Mouse (Mus musculus) layer of hippocampus, adult 11-12 months (tissue): ENCODE measurements at regions not wholly inside any gene's neighbourhood (a gene's known extent, or its start where the extent isn't known, plus 50 kb on each side); places are given as distances from the start of the nearest gene placed in this dataset.

Experiments
- DNase-seq: peaks from one replicate; pipeline ENCODE4 v3.0.0; 2022; ENCODE audit warnings: low spot score

DNA sequence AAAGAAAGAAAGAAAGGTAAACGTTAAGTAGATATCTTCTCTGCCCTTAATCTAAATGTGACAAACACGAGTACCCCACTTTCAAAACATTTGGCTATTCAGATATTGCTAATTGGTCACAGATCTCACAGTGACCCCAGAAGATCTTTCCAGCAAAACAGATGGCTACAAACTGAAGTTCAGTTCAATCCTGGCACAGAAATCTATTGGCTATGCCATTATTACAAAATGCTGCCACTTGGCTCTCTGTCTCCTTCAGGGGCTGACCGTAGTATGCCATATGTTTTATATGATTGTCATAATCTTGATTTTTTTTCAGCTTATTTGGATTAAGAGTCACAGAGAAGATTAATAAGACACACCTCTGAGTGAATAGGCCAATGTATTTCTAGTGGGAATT is 873.2 kb downstream of the Slc22a22 start:
- no peak for DNase-seq

DNA sequence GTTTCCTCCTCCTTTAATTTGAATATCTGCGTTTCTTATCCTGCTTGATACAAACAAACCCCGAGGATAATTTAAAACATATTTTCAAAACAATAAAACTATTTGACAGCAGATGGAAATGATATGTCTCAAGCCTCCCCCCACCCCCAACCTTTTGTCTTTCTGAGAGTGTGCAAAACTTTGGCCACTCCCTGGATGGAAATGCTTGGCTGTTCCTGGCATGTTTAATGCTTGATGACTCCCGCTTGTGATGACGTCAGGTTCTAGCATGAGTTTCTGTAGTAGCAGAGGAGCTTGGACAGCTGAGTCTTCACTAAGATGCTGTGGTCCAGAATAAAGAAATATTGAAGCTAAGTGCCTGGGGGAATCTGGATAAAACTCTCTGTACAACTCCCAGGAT is 884.8 kb downstream of the Slc22a22 start:
- no peak for DNase-seq

DNA sequence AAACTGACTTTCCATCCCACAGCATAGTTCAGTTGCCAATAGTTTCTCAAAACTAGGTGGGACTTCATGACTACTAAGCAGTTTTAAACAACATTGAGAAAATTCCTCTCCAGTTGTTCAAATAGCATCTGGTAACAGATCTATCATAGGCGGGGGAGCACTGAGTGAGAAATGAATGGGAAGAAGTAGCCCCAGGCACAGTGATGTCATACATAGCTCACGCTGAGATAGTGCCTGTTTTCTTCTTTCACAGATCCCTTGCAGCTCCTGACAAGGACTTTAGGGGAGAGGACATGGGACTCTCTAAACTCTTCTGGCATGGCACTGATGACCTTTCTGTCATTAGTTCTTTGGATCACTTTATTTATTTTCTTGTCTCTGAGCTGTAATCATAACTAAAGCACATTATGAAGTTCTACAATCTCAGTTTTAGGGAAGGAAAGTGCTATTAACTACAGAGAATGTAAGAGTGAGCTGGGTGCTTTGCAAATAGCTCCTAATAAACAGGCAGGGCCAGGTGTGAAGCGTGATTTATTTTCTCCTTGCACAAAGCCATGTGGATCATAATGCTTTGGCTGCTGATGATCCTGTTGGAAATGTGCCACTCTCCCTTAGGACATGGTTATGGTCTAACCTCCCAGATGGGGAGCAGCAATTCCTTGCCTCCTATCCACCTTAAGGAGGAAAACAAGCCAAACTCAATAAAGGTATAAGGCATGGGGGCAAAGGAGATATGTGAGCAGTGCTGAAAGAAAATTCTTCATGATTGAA is 896.5 kb downstream of the Slc22a22 start:
- DNase-seq = no peak

DNA sequence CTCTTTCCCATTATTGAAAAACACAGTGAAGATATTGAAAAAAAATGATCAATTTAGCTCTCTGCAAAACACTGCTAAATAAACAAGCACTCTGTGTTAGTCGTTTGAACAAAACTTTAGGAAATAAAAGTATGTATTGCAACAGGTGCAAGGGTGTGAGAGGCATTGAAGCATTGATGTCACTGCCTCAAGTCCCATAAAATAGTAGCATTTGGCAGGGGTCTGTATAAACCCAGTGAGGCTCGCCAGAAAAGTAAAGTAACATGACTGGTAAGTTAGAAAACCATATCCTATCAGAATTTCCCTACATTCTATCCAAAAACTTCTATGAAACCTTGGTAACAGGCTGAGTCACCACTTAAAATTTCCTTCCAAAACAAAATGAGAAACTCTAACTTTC is 914.2 kb downstream of the Slc22a22 start:
- no peak for DNase-seq

DNA sequence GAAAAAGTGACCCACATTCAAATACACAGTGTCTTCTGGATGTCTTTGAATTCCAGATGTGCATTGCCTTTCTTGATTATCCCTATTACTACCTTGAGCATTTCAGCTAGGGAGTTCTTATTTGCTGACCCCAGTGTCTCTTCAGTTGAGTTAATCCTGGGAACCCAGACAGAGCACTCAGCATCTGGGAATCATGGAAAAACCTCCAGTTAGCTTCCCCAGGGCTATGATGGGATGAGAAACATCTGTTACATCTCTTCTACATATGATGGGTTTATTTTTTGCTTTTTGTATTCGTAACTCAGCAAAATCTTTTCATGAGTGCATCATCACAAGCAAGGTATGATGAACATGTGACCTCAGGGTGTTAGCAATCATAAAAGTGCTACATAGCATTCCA is 914.6 kb downstream of the Slc22a22 start:
- DNase-seq = no peak

DNA sequence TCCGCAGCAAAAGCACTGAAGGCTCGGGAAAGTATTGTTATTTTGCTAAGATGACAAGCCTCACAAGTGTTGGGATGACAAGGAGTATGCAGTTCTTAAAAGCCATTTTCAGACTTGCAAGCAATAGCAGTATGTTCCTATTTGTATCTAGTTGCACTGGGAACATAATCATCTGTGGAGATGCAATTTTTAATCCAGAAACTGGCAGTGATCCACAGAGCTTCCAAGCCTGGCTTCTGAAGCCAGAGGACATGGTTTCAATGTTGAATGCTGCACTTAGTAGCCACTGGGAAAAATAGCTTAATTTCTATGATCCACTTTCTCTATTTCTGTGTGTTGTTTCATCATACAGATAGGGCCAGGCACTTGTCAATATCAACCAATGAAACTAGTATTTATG is 915.3 kb downstream of the Slc22a22 start:
- DNase-seq = peak; percentile 3

DNA sequence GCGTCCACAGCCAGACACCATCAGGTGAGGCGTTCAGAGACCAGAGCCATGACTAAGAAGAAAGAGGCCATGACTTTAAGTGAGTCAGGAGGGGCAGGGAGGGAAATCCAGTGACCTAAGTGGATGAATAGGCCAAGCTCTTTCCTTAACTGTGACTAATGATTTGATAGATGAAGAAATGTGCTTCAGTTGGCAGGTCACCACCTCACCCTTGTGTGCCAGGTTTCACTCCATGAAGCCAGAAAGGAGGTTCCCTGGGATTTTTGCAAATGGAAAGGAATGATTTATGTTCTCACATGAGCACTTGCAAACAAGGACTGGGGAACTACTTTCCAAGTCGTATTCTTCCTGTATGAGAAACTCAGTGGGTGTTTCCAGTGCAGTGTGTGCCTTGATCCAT is 923.0 kb downstream of the Slc22a22 start:
- no peak for DNase-seq

DNA sequence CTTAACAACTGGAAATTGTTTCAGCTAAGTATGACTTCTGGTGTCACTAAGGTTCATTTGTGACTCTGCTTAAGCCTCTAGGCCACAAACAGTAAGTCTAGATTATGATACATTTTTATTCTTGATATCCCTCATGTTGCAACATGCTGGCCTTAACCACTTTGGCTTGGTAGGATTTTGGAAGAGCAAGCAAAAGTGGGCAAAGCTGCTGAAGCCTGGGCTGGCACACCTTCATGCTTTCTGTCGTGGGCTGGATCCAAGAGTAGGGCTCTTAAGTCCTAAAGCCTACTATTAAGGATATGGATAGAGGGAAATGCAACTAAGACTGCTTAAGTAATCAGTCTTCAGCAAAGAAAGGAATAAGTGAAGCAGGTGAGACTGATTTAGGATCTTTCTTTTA is 923.6 kb downstream of the Slc22a22 start:
- no peak for DNase-seq

DNA sequence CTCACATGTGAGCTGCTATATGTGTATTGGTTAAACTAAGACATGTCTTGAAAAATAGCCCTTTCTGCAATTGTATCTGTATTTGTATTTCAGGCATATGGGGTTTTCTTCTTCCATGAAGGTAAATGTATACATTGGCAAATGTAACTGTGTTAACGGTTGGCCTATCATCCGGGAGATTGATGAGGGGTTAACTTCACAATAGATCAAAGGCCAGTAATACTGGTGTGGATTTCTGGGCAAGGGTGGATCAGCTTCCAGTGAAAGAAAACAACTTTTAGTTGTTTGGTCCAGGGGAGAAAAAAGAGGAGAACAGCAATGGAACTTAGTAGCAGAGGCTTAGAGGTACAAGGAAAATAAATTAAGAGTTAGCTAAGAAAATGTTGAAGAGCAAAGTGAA is 945.9 kb downstream of the Slc22a22 start:
- DNase-seq = no peak

DNA sequence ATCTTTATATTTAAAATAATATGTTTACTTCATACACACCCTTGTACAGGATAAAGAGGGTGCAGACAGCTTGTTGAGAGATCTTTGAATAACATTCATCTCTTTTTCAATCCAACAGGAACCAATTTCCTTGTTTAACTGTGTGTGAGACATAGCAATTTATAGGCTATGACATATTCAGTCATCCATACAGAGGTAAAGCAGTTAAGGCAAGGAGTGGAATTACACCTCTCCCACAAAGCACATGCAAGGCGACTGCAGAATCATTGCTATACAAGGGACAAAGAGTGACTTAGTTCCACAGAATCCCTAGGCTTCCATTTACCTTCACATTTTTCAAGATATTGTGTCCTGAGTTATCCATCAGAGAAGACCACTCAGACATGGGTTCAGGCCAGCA is 959.0 kb downstream of the Slc22a22 start:
- no peak for DNase-seq

DNA sequence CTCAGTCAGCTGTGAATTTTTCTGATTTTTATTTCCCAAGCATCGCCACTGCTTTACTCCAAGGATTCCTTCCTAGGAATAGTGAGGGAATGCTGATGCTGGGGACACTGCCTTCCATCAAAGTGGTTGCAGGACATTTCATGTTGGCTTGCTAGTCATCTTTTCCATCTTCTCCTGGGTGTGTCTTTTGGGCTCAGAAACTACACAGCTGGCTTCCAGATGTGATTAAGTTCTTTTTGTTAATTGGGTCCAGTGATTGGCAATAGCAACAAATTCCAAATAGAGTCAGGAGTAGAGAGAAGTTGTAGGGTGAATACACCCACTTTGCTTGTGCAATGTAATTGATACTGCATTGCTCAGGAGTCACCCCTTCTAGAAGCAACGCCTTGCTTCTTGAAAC is 961.3 kb downstream of the Slc22a22 start:
- DNase-seq = no peak

DNA sequence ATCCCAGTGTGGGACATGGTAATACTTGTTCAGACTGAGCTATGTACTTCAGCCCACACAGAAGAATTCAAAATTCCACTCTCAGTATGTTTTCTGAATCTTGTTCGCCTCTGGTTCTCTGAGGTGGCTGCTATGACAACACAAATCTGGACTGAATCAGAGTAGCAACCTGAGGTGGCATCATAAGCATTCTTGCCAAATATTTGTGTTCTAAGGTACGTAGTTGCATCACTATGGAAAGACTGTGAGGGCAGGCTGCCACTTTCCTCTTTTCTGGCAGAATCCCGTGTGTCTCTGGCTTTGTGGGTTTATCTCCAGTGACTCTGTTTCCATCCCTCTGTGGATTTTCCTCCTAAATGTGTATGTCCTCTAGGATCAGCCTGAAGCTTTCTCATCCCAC is 978.7 kb downstream of the Slc22a22 start:
- DNase-seq = no peak

DNA sequence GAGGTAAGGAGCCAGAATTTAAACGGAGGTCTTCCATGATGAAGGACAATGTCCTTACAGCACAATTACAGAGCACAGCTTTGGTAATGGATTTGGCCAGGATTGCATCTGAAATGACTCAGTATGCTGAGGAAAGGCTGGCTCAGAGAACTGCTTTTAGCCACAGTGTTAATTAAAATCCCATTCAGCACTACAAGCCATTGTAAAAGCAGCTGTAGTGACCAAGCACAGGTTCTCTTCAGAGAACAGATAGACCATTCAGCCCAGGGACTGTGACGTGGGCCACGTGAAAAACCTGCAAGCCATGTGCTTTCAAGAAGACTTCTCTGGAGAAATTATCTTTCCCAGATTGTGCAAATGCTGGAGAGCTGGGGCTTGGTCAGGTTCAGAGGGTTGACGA is 979.7 kb downstream of the Slc22a22 start:
- no peak for DNase-seq

DNA sequence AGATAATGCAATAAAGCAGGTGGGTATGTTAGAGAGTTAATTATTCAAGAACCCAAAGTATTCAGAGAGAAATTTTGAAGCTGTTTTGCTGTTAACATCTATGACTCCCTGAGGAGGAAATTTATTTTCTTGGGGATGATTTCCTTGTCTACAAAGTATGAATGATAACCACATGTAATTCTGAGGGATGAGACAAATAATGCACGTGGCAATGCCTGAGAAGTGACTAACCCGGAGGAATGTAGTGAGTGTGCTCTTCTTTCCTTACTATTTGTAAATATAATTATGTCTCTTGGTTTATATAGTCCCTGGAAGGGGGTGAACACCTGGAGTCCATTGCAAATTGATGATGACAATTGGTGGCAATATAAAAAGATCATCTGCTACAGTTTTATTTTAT is 981.1 kb downstream of the Slc22a22 start:
- DNase-seq = no peak

DNA sequence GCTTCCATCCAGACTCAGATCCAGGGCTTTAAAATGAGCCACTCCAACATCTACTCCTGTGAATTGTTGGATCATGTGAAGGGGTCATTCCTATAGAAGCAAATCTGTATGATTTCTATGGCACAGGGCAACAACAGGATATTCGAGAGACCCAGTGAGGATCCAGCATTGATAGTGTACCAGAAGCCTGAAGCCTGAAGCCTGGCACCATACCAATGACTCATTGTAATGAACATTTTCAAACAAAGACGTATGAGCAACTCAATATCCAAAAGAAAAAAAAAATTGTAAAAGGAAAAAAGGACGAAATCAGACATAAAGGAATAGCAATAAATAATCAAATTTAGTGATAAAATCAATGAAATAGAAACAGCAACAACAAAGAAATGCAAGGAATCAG is 991.5 kb downstream of the Slc22a22 start:
- no peak for DNase-seq

DNA sequence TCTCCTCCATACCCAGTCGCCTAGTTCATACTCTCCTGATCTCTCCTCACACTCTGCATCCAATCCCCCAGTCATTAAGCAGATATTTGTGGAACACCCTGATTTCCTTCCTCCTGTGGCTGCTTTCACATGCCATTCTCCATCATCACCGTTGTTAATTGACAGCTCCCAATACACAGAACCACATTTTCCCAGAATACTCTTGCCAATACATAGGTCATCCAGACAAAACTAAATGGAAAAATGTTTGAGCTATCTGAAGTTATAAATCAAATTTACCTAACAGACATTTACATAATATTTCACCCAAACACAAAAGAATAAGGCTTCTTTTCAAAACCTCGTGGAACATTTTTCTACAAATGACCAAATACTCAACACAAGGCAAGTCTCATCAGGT is 992.7 kb downstream of the Slc22a22 start:
- no peak for DNase-seq

DNA sequence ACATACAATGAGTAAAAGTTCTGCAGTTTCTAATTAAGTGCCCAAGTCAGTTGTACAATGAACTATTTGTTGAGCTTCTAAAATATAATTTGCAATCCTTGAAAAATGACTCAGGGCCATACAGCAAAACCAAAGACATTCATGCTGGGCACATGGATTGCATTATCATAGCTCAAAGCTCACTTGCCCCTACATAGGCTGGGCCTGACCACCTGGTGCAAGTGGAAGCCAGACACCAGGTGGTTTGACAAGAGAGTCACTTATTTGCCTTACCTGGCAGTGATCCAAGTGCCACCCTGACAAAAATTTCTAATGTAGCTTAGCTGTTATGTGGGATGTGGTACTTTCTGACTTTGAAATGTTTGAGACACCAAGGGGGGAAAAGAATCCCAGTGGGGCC is 997.7 kb downstream of the Slc22a22 start:
- no peak for DNase-seq

DNA sequence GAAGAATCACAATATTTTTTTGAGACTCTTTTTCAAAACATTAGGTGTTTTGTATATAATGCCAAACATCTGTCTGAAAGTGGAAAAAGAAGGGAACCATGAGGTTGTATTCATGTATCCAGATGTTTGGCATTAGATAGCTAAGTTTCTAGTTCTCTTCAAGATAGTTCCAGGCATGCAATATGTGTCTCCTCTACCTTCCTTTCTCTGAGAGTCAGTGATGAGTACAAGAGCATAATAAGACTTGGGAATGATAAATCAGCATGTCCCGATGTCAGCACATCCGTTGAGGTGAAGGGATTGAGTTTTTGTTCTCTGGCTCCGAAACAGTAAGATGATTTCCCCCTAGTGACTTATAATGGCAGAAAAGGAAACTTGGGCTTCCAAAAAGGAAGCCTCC is 998.4 kb downstream of the Slc22a22 start:
- no peak for DNase-seq

DNA sequence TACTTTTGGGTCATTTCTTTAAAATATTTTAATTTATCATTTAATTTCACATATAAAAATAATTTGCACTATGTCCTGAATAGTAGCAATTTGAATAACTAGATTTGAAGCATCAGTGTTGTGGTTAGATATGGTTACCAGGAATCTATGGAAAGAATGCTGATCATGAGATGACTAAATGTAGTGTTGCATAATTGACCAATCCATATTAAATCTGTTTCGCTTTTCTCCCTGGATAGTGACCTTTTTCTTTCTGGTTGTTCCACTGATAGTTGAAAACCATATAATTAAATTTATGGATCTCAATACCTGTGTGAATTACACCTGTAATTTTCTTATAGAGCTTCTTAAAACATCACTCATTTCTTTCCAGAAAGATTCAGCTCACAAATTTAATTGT is 1003.7 kb downstream of the Slc22a22 start:
- no peak for DNase-seq

DNA sequence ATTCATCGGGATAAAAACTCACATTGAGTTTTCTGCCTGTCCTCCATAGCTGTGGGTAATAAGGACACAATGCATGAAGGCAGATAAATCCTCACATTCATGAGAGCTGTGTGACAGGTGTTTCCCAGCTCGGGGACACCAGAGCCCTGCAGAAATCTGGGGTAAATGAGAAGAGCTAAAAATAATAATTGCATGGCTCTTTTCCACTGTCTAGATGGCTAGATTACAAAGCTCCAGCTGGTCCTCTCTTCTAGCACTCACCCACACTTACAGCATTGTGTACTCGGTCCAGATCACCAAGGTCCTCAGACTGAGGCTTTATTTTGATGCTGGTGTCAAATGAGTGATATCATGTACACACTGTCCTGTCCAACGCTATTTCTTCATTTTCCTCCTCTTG is 1025.5 kb downstream of the Slc22a22 start:
- DNase-seq = peak; percentile 4

DNA sequence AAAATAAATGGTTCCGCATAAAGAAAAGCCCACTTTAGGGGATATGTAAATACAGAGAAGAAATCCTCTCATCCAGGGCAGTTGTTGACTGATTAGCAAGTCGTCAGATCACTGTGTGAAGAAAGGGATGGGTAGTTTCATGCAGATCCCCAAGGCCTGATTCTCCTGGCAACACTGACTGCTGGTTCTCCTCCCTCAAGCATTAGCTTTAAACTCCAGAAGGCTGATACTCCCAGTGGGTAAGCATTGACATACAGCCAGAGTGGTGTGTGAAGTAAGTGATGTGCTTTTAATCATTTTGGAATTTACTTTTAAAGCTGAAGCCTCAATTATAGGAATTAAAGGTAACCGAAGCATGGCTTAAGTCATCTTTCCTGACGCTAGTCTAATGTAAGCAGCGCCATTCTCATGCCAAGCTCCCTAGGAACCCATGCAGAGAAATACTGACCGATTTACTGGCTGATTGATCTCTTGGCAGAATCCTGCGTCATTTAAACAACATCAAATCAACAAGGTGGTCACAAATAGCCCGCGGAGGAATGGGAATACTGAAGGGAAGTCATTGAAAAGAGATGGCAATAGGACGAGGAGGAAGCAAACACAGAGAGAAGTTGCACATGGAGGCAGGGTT is 1029.3 kb downstream of the Slc22a22 start:
- no peak for DNase-seq

DNA sequence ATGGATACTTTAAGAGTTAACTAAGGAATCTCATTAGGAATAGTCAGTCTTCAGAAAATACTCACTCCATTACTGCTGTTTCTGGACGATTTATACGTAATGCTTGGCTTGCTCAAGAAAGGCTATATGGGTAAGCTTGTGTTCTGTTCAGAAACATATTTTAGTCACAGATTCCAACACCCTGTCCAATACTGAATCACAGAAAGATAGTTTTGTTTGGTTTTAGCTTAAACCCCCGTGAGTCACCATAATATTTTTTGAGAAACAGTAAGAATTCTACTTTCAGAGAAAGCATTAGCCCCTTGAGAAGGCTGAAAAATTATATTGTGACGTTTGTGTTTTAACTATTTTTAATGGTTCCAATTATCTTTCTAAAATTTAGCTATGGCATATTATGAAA is 1037.3 kb downstream of the Slc22a22 start:
- no peak for DNase-seq

DNA sequence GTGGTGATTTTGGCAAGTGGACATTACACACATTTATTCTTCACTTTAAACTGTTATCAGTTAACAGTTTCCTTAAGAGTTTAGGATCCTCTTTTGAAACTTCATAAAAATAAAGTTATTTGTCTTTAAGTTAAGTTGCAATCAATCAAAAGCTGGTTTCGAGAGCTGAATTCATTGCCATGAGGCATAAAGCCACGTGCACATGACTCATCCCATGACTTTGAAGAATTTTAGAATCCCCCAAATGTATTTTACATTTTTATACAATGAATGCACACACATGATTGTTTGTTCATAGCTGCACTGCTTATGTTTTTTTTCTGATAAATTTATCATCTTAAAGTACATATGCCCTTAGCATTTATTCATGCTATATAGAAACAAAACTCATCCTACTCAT is 1039.1 kb downstream of the Slc22a22 start:
- DNase-seq = no peak

DNA sequence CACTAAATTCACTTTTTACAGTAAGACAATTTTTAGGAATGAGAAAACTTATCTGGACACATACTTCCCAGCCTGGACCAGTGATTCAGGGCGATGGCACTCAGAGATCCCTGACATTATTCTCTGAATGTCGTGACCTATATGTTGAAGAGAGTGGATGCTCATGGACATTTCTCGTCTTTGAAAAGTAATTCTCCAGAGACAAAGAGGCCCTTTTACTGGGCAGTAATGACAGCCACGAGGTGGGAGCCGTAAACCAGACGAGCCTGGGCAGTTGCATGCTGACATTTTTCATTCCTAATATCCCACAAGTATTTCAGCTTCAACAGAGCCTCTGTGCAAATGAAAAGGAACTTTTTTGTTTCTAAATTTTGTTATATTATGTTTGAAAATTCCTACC is 1041.3 kb downstream of the Slc22a22 start:
- no peak for DNase-seq
